Comparison of ENCODE assay signal across 19 mouse cellular contexts in the genomic region with DNA sequence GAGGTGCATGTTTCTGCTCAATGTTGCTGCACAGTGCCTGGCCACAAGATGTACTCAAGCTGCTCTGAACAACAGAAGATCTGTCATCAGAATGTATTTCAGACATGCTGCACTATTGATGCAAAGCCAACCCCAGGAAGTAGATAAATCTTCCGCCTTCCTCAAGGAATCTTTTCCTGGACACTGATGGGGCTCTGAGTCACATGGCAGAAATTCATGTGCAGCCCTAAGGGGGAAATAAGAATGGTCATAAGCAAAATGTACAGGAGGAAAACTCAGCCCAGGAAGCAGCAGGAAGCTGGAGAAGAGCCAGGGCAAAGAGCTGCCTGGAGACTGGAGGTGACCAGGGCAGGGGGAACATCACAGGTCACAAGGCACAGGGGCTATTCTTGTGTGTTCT.
DNase-seq lines count a peak whose midpoint lies in the region; ATAC-seq and TF ChIP-seq lines count a peak whose summit lies in the region.
"Had no signal": no experiment of that assay in that cellular context is flagged by ENCODE, and none has a peak within 500 bp of the region (broad histone marks: within the 10 kb centered on the region; RNA-seq: fewer than 3 reads in every experiment).

No protein-coding gene starts in this region.

- no peak for TF ChIP-seq CTCF in lung, adult 2 months (IDR thresholded peaks at IDR 0.05; ENCODE audit: insufficient read depth, low read length)

- no peaks in the 10 kb centered on the region for H3K36me3 ChIP-seq in kidney, embryonic 14.5 days (ENCODE audit: control insufficient read depth, insufficient read depth, low read length)
- H3K36me3 ChIP-seq: embryonic facial prominence, embryonic 10.5 days; heart, embryonic 15.5 days had no signal

- no peak overlapping the region for H3K4me3 ChIP-seq in kidney, embryonic 14.5 days (ENCODE audit: low read length)
- no peak overlapping the region for H3K4me3 ChIP-seq in lung, adult 2 months (replicated peaks; ENCODE audit: extremely low read depth, low read depth, low read length)
- H3K4me3 ChIP-seq: embryonic facial prominence, embryonic 10.5 days; forebrain, embryonic 13.5 days; heart, adult 2 months; heart, embryonic 15.5 days had no signal

- no peak overlapping the region for H3K27ac ChIP-seq in kidney, embryonic 14.5 days (ENCODE audit: low read depth, low read length)
- H3K27ac ChIP-seq: embryonic facial prominence, embryonic 10.5 days; forebrain, embryonic 13.5 days; heart, adult 2 months; heart, embryonic 15.5 days; hindbrain, embryonic 14.5 days had no signal

- H3K9ac ChIP-seq in kidney, embryonic 14.5 days (ENCODE audit: low read depth, low read length), result no peak overlapping the region
- H3K9ac ChIP-seq: forebrain, embryonic 13.5 days; forebrain, postnatal 0 days; heart, embryonic 15.5 days; hindbrain, embryonic 14.5 days had no signal

- DNase-seq in cerebellum, postnatal 14 days, result peak; percentile 21 to 30
- DNase-seq in cerebellum, adult 9-10 months, result no peak
- peak; percentile 15 for DNase-seq in kidney, postnatal 10 days
- DNase-seq in lung, postnatal 10 days, result peak; percentile 9
- DNase-seq in lung, adult 2 months, result no peak
- no peak for DNase-seq in thymus, postnatal 10 days (ENCODE audit: low spot score in 2 of 2)
- DNase-seq: adrenal gland, adult 2 months; adrenal gland, postnatal 36 days; forebrain, postnatal 0 days; gastrocnemius, postnatal 14 days; heart, adult 2 months; heart, postnatal 14 days had no signal

- no peaks in the 10 kb centered on the region for H3K27me3 ChIP-seq in kidney, embryonic 14.5 days (ENCODE audit: control insufficient read depth, insufficient read depth, low read length)
- H3K27me3 ChIP-seq: CH12.LX; forebrain, embryonic 13.5 days; heart, embryonic 15.5 days had no signal

- no peaks in the 10 kb centered on the region for H3K9me3 ChIP-seq in kidney, embryonic 14.5 days (ENCODE audit: control insufficient read depth, low read length)
- H3K9me3 ChIP-seq: embryonic facial prominence, embryonic 10.5 days; forebrain, embryonic 13.5 days; heart, embryonic 15.5 days had no signal

- 82% methylated on average over 1 of the region's 1 CpGs for WGBS in kidney, embryonic 14.5 days
- 58% methylated on average over 1 of the region's 1 CpGs for WGBS in lung, adult 2 months

- no peak overlapping the region for H3K4me2 ChIP-seq in kidney, embryonic 14.5 days (replicated peaks; ENCODE audit: low read depth, low read length)
- H3K4me2 ChIP-seq: forebrain, embryonic 13.5 days; heart, embryonic 11.5 days; heart, embryonic 15.5 days; hindbrain, embryonic 14.5 days had no signal

- no peaks in the 10 kb centered on the region for H3K4me1 ChIP-seq in kidney, embryonic 14.5 days (ENCODE audit: control insufficient read depth, insufficient read depth, low read length)
- H3K4me1 ChIP-seq in lung, adult 2 months (ENCODE audit: control insufficient read depth, insufficient read depth, low read length), result no peaks in the 10 kb centered on the region; the same call in 1 of the 2 replicates
- H3K4me1 ChIP-seq: embryonic facial prominence, embryonic 10.5 days; forebrain, embryonic 13.5 days; heart, embryonic 15.5 days had no signal

- no peak for ATAC-seq in kidney, embryonic 14.5 days (ENCODE audit: low FRiP score, low TSS enrichment)
- ATAC-seq: forebrain, embryonic 13.5 days; forebrain, postnatal 0 days had no signal

- no peak for TF ChIP-seq POLR2A in lung, adult 2 months (IDR thresholded peaks at IDR 0.05; ENCODE audit: borderline replicate concordance, extremely low read depth, low read depth, low read length)

Comparison
In these comparisons a context has a peak if more than half of its experiments do, and no peak if none do; other contexts are left out.
1. DNase-seq: peak in cerebellum, postnatal 14 days (2 of 2), kidney, postnatal 10 days (single experiment) and lung, postnatal 10 days (single experiment); none in cerebellum, adult 9-10 months (single experiment), lung, adult 2 months (single experiment) and thymus, postnatal 10 days (0 of 2).